Mouse (Mus musculus): ENCODE data around the gene Olfr167. TPM values are rescaled to one million over a fixed set of nuclear protein-coding genes. Genes with fewer than 3 reads are reported as not detected.
"Not testable (repeated sequence)": the region's sequence is repeated elsewhere in the genome, so short reads cannot be mapped to it uniquely, and the experiment has no call there.

Gene Olfr167
- not detected for total RNA-seq (2021)
- long read RNA-seq, experiment 1: 0 reads
- long read RNA-seq, experiment 2: 0 reads

DNA sequence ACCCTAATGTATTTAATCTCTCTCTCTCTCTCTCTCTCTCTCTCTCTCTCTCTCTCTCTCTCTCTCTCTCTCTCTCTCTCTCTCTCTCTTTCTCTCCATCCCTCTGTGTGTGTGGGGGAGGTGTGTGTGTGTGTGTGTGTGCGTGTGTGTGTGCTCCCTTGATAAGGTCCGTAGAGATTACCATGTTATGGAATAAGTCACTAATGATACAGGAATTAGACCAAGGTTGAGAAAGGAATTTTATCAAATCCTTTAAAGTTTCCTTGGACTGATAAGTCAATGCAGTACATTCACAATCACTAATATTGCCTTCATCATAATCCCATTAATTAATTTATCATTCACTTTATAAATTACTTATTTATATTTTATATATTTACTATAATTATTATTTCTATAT, at the start of gene Olfr167:
Gene Olfr167 (minus strand): TSS at position 101 of the 400 bp plus-strand sequence.
- no peak for DNase-seq (ENCODE audit: low spot score in 2 of 2)

- not testable (repeated sequence) for DNase-seq (ENCODE audit: low spot score in 2 of 2)
Observed at GRCm38 (mm10) chr16:19571709-19572108, 49.6 kb upstream of the Olfr167 start, which contains the start of gene Olfr169. TSS of gene Olfr169 (minus strand) at chr16:19571809.

DNA sequence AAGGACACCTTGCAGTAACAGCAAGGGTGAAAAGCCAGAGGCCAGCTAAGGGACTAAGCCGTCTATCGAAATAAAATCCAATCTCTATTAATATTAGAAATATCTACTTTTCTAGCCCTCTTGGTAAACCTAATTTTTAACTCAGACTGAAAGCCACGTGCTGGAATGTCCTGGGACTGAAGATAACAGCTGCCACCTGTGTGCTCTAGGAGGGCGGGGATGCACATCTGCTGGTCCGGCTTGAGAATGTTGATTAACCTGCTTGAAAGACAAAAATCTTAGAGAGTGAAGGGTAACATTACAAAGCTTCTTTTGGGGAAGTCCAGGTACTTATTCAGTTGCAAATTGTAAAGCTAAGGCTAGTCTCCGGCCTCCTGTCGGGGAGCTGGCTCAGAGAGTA, 31.4 kb upstream of the Olfr167 start:
- not testable (repeated sequence) for DNase-seq (ENCODE audit: low spot score in 2 of 2)

DNA sequence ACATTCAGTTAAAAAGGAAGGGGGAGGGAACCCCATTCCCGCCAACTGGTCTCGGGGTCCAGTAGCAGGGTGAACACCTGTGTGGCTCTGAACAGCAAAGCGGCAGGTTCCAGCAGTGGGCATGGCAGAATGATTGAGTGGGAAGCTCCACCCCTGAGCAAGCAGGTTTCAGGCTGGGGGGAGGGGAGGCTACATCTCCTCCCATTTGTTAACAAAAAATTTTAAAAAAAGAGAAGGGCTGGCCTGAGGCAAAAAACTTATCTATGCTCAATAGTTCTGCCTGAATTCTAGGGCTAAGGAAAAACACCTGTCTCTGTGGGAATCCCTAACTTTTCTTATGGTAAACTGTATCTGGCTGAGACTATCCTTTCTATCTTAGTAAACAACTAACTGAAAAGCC, 30.2 kb upstream of the Olfr167 start:
- DNase-seq (ENCODE audit: low spot score in 2 of 2): not testable (repeated sequence)

DNA sequence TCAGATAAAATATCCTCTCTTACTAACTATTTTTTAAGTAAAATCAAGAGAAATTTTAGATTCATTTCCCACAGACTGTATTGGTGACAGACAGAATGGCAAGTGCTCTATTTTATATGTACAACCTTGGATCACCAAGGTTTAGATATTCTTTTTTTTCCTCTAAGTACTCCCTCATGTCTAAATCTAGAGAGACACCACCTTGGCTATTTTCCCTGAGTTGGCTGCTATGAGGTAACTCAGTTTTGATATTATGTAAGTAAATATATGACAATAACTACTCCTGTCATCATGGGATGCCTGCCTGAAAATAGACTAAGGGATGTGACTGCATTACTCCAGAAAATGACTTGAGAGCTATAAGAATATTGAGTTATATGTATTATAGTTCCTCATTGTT, 13.4 kb upstream of the Olfr167 start, which contains the start of gene Olfr168:
Gene Olfr168 (minus strand): TSS at position 101 of the 400 bp plus-strand sequence.
- no peak for DNase-seq (ENCODE audit: low spot score in 2 of 2)

DNA sequence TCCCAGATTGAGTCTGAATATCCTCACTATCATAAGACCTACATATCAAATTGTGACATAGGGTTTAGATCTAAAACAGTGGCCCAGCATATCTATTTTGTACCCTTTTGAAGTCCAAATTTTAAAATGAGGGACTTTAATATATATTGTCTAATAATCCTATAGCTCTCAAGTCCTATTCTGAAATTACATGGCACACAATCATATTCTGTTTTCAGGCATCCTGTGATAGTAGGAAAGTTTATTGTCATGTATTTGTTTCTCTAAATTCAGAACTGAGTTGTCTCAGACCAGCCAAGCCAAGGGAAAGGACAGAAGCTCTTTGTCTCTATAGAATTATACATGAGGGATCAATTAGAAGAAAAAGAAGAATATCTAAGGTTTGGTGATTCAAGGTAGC, 38.7 kb downstream of the Olfr167 start, which contains the start of gene Olfr166:
Gene Olfr166 (plus strand): TSS at position 301 of the 400 bp plus-strand sequence.
- no peak for DNase-seq (ENCODE audit: low spot score in 2 of 2)

GRCm38 (mm10) chr16:19464365-19464764, 57.7 kb downstream of the Olfr167 start:
- DNase-seq (ENCODE audit: low spot score in 2 of 2): no peak

Other genes starting within 250 kb of the Olfr167 start
- not detected for gene Olfr164, start 208.2 kb downstream of the Olfr167 start, total RNA-seq (2021)
- not detected for gene Olfr165, start 99.1 kb downstream of the Olfr167 start, total RNA-seq (2021)
- not detected for gene Olfr166, start 38.6 kb downstream of the Olfr167 start, total RNA-seq (2021)
- not detected for gene Olfr168, start 13.3 kb upstream of the Olfr167 start, total RNA-seq (2021)
- not detected for gene Olfr169, start 49.5 kb upstream of the Olfr167 start, total RNA-seq (2021)
- gene Olfr170, start 89.6 kb upstream of the Olfr167 start, total RNA-seq (2021): not detected
- not detected for gene Olfr171, start 107.7 kb upstream of the Olfr167 start, total RNA-seq (2021)
- gene Lamp3, start 184.1 kb upstream of the Olfr167 start, total RNA-seq (2021): under 1 TPM; 0.10 to 0.12 TPM
- gene B3gnt5, start 237.9 kb upstream of the Olfr167 start, total RNA-seq (2021): 1 to 10 TPM; 7.7 to 9.1 TPM